Mouse (Mus musculus): ENCODE data around the gene Atp6v1g2.
A peak's percentile ranks its signal among the peaks of the same experiment; 100 is the strongest.

Atp6v1g2 gene

GRCm38 (mm10) chr17:35204494-35205379 is 28.7 kb upstream of the Atp6v1g2 start, which contains the start of gene Lta:
Gene Lta (minus strand): TSS chr17:35205351.
- DNase-seq = no peak

DNA sequence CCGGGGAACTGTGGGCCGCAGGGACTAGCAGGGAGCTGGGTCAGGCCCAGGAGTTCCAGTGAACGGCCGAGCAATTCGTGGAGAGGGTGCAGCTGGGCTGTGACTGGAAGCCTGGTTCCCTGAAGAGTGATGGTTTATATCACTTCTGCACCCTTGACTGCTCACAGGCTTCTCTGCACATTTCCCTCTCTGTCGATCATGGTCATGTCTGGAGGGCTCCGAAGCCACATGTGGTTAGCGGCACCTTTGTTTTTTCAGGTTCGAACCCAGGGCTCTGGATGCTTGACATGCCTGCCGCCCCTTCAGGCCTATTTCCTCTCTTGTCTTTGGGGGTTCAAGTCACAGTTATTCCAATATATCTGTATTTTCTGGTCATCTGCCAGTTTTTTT is 28.1 kb upstream of the Atp6v1g2 start:
- no peak for DNase-seq

DNA sequence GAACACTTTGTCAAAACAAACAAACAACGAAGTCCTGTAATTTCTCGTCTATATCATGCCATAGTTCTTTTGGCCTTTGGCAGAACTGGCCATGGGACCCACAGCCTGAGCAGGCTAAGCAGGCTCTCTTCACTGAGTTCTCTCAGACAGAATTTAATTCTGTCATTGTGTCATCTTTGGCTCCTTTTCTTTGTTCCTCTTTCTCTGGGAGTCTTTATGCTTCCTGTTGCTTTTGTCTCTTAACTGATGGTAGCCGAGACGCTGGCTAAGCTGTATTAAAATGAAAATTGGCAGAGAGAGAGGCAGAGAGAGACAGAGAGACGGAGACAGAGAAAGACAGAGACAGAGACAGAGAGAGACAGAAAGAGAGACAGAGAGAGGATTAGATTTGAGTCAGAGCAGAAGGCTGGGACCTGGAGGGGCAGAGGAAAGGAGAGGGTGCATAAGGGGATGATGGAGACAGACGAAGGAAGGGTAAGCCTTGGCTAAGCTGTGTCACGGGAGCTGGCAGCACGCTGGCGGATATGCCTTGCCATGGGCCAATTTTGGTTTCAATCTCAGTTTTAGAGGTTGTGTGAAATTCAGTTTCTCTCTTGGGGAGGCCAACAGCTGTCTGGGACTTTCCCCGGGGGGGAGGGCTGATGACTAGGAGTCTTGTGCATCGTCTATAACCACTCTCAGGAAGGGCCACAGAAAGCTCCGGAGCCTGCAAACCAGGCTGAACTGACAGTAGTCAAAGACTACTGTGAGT is 23.5 kb upstream of the Atp6v1g2 start:
- no peak for DNase-seq

DNA sequence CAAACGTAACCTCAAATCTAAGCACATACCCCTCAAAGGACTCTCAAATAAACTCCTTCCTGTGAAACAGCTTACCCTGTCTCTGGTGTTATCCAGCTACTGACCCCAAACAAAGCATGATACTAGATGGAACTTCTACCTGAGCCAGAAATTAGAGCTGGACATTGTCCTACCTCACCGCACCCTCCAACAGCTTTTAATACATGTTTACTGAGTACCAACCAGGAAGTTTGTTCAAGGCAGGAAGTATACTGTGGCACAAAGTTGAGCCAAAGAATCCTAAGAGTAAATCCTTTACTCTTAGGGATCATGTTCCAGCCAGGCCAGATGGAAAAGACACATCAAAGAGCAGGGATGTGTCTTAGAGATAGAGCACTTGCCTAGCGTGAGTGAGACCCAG is 22.9 kb upstream of the Atp6v1g2 start:
- DNase-seq = no peak

DNA sequence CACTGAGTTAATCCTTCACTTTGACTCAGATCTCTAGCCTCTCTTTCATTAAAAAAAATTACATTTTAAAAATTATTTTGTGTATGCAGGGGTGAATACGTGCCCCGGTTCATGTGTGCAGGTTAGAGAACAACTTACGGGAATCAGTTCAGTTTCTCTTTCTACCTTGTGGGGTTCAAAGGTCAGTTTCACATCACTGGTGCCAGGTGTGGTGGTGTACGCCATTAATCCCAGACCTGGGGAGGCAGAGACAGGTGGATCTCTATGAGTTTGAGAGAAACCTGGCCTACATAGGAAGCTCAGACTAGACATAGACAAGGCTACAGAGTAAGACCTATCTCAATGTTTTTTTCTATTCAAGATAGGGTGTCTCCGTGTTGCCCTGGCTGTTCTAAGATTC is 20.4 kb upstream of the Atp6v1g2 start:
- no peak for DNase-seq

DNA sequence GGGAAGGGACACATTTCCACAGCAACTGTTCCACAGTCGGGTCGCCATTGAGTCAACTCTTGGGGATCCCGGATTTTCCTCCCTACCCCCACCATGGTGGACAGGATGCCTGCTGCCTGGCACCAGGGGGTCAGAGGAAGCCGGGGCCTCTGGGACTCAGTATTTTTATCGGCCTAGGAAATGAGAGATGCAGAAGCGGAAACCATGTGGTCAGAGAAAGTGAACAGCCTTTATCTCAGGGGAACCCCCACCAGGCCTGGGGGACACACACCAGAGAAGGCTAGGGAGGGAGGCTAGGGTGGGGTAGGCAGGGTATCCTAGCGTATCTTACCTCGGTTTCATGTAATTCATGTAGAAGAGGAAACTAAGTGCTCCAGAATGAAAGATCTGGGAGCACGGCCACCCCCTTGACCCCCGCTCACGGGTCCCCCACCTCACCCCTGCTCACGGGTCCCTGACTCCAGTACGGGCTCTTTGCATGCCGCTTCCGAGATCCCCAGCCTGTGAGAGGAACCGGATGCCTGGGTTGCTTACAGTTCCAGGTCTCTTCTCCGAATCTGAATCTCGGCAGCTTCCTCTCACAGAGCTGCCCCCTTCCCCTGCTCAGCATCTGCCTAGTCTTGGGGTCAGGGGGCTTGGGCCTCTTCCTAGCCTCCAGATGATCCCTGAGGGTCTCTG is 14.8 kb upstream of the Atp6v1g2 start:
- no peak for DNase-seq

- DNase-seq = peak; percentile 13
Observed at GRCm38 (mm10) chr17:35219601-35220041, 13.8 kb upstream of the Atp6v1g2 start.

DNA sequence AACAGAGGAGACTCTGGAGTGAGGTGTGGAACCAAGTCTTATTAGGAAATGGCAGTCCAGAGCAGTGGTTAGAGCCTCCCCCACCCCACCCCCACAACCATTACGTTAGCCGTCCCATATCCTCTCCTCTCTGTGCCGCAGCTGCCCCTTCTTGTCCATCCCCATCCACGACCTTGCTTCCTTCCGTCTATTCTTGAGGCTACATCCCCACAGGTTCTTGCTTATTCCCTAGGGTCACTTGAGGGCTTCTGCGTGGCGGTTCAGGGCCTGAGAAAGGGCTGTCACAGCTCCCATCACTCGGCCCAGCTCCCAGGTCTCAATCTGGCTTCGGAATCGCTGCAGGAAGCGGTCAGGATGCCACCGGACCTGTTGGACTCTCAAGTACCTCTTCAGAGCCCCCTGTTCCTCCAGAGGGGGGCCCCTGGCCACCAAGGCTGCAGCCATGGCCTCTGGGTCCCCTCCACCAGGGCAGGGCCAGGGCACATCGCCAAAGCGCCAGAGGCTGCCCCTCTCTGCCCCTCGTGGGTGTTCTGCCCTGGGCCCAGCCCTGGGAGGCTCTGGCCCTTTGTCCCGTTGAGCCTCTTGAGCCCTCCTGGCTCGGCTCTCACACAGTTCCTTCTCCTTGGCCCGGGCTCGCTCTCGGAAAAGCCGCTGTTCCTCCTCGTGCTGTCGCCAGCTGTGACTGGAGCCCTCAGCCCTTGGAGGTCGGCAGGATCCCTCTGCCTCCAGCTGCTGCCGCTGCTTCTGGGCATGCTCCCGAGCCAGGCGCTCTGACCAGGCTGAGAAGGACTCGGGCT is 13.1 kb upstream of the Atp6v1g2 start, which contains the start of gene Gm16181:
Gene Gm16181, plus strand, starts transcription at position 679 of the 797 bp plus-strand sequence.
- DNase-seq = peak; percentile 12

DNA sequence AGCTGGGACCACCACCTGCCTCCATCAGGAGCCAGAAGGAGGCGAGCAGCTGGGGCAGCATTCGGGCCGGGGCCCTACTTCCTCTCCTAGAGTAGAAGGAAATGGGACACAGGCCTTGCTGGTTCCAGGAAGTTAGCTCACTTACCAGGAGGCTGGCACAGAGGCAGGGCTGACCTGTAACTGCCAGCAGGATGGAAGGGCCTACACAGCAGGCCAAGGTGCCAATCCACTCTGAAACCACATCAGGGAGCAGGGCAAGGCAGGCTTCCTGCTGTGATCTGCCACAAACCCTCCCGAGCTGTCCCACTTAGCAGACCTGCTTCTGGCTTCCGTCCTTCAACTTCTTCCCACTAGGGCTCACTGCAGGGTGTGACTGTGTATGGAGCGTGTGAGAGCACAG is 11.2 kb upstream of the Atp6v1g2 start:
- DNase-seq = peak; percentile 14

GRCm38 (mm10) chr17:35224641-35225040 is 8.8 kb upstream of the Atp6v1g2 start:
- no peak for DNase-seq

DNA sequence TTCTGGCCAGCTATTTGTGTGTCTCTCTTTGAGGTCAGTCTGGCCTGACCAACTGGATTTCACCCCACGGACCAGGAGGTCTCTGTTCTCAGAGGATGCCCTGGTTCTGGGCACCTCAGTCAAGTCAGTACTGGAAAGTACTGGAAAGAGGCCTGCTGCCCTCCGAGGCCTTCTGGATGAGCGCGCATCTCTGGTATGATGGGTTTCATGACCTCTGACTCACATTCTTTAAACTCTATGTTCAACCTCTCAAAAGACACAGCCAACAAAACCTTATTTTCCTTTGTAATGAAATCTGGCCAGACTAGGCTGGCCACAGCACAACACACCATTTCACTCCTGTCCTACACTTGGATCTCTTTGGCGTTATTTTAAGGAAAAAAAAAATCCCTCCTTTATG is 8.0 kb upstream of the Atp6v1g2 start:
- DNase-seq = no peak

GRCm38 (mm10) chr17:35226561-35227046 is 6.9 kb upstream of the Atp6v1g2 start:
- DNase-seq = no peak

DNA sequence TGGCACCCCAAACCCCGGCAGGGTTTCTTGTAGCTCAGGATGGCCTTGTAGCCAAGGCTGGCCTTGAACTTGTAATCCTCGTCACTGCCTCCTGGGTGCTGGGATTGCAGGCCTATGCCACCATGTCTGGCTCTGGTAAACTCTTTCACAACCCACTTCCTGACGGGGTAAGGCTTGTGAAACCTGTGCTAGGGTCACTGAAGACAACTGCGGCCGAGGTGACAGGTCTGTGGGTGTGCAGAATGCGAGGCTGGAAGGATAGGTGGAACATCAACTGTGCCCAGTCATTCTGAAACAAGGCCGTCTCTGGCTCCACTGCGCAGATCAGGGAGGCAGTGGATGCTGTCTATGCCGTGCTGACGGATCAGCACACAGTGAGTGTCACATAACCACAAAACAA is 2.4 kb upstream of the Atp6v1g2 start:
- DNase-seq = peak; percentile 18

GRCm38 (mm10) chr17:35232043-35232442 is 1.4 kb upstream of the Atp6v1g2 start:
- peak; percentile 68 for DNase-seq

DNA sequence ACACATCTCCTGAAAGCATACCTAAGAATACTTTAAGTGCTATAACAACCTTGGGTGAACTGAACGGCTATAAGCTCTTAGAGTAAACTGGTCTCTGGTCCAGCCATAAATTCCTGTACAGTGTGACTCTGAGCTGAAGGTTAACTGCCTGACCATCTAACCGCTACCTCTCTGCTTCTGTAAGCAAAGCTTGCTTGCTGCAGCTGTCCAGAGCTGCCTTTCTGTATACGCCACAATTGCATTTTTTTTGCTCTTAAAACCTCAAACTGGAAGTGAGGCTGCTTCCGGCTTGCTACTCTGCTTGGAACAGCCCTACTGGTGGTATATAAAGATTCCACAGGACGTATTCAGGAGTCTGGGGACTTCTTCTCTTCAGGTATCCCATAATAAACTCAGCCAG is 801 bp upstream of the Atp6v1g2 start:
- no peak for DNase-seq

DNA sequence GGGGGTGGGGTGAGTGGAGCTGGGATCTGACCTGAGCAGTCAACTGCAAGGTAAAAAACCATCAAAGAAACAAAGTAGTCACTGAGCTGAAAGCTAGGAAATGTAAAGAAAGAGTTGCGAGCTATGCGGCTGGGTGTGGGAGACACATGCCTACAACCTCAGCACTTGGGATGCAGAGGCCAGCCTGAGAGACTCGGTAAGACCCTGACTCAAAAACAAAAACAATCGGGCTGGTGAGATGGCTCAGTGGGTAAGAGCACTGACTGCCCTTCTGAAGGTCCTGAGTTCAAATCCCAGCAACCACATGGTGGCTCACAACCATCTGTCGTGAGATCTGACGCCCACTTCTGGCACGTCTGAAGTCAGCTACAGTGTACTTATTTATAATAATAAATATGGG is 630 bp downstream of the Atp6v1g2 start:
- DNase-seq = peak; percentile 37

- DNase-seq = peak; percentile 68
Observed at GRCm38 (mm10) chr17:35234903-35235302, 1.4 kb downstream of the Atp6v1g2 start.

DNA sequence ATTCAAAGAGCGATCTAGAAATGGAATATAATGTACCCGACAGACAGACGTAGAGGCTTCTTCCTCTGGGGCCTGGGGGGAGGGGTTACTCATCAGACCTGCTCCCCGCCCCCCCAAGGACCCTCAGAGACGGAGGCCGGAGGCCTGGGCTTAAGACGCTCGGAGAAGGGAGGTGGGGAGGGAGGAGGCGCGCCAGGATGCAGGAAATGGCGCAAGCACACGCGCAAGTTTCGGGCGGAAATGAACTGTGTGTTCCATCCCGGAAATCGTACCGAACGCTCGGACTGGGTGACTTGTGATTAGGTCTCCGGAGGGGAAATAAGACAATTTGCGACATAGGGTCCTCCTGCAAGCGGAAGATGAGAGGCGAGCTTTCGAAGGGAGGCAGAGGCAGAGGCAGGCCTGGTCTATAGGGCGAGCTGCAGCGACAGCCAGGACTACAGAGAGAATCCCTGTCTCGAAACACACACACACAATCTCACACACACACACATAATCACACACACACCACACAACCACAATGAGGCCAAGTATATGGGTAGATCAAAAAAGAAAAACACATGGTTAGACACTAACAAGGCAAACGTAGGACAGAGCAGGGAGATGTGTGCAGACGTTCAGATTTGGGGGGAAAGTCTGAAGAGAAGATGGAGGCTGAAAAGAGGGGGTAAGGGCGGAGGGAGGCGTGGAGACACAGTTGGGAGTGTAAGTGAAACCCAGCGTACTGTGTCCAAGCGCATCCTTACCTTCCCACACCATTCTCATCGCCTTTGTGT is 2.3 kb downstream of the Atp6v1g2 start, which contains the start of gene Nfkbil1:
Gene Nfkbil1, minus strand, starts transcription at position 179 of the 776 bp plus-strand sequence.
- peak; percentile 92 for DNase-seq

DNA sequence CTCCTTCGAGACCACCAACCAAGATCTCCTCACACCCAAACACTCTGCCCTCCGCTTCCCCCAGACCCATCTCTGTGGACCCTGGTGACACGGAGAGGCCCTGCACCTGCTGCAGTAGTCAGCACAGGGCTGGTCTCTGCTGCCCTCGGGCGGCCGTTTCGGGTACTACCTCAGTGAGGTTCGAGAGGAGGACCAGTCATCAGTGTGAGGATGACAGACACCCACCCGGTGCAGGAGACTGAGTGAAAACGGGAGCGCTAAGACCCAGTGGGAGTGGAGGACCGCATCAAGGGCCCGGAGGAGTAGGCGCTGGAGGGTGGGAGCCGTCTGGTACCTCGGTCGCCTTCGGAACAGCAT is 2.9 kb downstream of the Atp6v1g2 start:
- DNase-seq = peak; percentile 97

DNA sequence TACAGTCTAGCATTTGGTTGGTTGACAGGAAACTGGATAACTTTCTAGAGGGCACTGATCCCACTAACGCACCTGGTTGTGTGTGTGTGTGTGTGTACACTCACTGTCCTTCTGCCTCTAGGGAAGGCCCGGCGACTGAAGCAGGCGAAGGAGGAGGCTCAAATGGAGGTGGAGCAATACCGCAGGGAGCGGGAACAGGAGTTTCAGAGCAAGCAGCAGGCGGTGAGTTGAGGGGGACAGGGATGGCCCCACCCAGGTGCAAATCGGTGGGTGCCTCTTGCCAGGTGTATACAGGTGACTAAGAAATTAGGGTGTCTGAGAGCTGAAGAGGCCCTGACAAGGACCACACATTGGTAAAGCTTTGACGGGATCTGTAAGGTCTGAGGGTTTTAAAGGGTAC is 3.5 kb downstream of the Atp6v1g2 start:
- DNase-seq = peak; percentile 71

DNA sequence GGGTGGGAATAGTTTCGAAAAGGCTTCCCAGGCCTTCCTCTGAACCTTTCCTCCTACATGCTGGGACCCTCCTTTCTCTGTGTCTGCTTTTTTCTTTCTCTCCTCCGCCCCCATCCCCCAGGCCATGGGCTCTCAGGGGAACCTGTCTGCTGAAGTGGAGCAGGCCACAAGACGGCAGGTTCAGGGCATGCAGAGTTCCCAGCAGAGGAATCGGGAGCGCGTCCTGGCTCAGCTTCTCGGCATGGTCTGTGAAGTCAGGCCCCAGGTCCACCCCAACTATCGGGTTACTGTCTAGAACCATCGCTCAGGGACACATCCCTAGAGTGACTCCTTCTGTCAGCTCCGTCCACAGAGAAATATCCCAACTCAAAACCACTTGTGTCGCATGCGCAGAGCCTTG is 4.0 kb downstream of the Atp6v1g2 start:
- DNase-seq = peak; percentile 64

Measured in cerebellum, adult 11-12 months (tissue).